Mouse (Mus musculus) neural tube, embryonic 14.5 days (tissue): ENCODE measurements around the gene Gm12790. TPM values are rescaled to one million over a fixed set of nuclear protein-coding genes. Genes with fewer than 3 reads are reported as not detected.
"Not testable (repeated sequence)": the region's sequence is repeated elsewhere in the genome, so short reads cannot be mapped to it uniquely, and the experiment has no call there.

Experiments used
- ATAC-seq: fragments of 200-750 bp; cut with Nextera tagmentation; 2 replicates; pipeline ENCODE4 v1.8.0; 2017; ENCODE audit warnings: low read depth, mild to moderate bottlenecking, moderate TSS enrichment, moderate library complexity
- H3K27ac ChIP-seq: fragments of 300-500 bp; sonication (generic); 2 replicates; pipeline ENCODE4 v1.5.1; 2014; ENCODE audit warnings: low read depth, mild to moderate bottlenecking, control low read depth, low read length, moderate library complexity, mixed read lengths
- H3K27me3 ChIP-seq: fragments of 300-500 bp; sonication (generic); 2 replicates; pipeline ENCODE4 v1.6.1; 2014; ENCODE audit warnings: low read length; ENCODE audit not compliant: control insufficient read depth, insufficient read depth
- H3K36me3 ChIP-seq: fragments of 300-500 bp; sonication (generic); 2 replicates; pipeline ENCODE4 v1.6.1; 2014; ENCODE audit warnings: low read length, mixed read lengths; ENCODE audit not compliant: control insufficient read depth, insufficient read depth
- H3K4me1 ChIP-seq: fragments of 300-500 bp; sonication (generic); 2 replicates; pipeline ENCODE4 v1.6.1; 2014; ENCODE audit warnings: low read length; ENCODE audit not compliant: control insufficient read depth, insufficient read depth
- H3K4me2 ChIP-seq: fragments of 300-500 bp; sonication (generic); 2 replicates; pipeline ENCODE4 v1.6.1; 2014; ENCODE audit warnings: mild to moderate bottlenecking, low read depth, low read length, control low read depth
- H3K4me3 ChIP-seq: fragments of 300-500 bp; sonication (generic); 2 replicates; pipeline ENCODE4 v1.5.1; 2014; ENCODE audit warnings: low read depth, low read length, control low read depth, mixed read lengths
- H3K9ac ChIP-seq: fragments of 300-500 bp; sonication (generic); replicated peaks from 2 replicates; pipeline ENCODE4 v1.6.1; 2014; ENCODE audit warnings: low read depth, mild to moderate bottlenecking, control low read depth, low read length, mixed read lengths
- H3K9me3 ChIP-seq: fragments of 300-500 bp; sonication (generic); 2 replicates; pipeline ENCODE4 v1.6.1; 2016; ENCODE audit warnings: low read length; ENCODE audit not compliant: control insufficient read depth
- WGBS: fragments of 180-500 bp; shearing (Covaris S2); extraction: QIAGEN DNeasy Blood & Tissue Kit; methylation state at CpG from one replicate; pipeline ENCODE4 v1.1.7; 2014; 5-methylcytosine and 5-hydroxymethylcytosine counted together
- polyA plus RNA-seq: library from polyadenylated mRNA; unstranded; fragments of >200 nt; fragmentation: Nextera tagmentation; extraction: Ambion mirVana; gene quantifications from 2 replicates; pipeline ENCODE4 v1.2.1, GENCODE M21; 2014

Gene Gm12790
- not detected in 2 replicates for polyA plus RNA-seq

DNA sequence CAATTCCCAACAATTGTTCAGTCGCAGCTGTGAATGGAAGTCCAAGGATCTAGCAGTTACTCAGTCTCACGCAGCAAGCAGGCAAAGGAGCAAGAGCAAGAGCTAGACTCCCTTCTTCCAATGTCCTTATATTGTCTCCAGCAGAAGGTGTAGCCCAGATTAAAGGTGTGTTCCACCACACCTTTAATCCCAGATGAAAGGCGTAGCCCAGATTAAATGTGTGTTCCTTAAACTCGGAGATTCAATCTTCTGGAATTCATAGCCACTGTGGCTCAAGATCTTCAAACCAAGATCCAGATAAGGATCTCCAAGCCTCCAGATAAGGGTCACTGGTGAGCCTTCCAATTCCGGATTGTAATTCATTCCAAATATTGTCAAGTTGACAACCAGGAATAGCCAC, at the start of gene Gm12790:
TSS of gene Gm12790 (minus strand) at position 101 of the 400 bp plus-strand sequence.
- H3K27ac ChIP-seq, H3K9me3 ChIP-seq, H3K4me1 ChIP-seq, ATAC-seq, H3K36me3 ChIP-seq, H3K4me3 ChIP-seq, H3K4me2 ChIP-seq, H3K27me3 ChIP-seq, H3K9ac ChIP-seq: not testable (repeated sequence)
- no CpG with 5 or more reads among the region's 5 CpGs for WGBS

GRCm38 (mm10) chr4:102026619-102027018, 45.8 kb upstream of the Gm12790 start:
- H3K4me3 ChIP-seq = no peak overlapping the region
- 91% methylated on average over 6 of the region's 6 CpGs for whole genome bisulfite sequencing
- no peaks in the 10 kb centered on the region for H3K9me3 ChIP-seq
- no peak overlapping the region for H3K9ac ChIP-seq
- no peak for ATAC-seq
- H3K4me2 ChIP-seq = no peak overlapping the region
- H3K36me3 ChIP-seq = no peaks in the 10 kb centered on the region
- no peak overlapping the region for H3K27ac ChIP-seq
- H3K27me3 ChIP-seq = no peaks in the 10 kb centered on the region
- no peaks in the 10 kb centered on the region for H3K4me1 ChIP-seq

DNA sequence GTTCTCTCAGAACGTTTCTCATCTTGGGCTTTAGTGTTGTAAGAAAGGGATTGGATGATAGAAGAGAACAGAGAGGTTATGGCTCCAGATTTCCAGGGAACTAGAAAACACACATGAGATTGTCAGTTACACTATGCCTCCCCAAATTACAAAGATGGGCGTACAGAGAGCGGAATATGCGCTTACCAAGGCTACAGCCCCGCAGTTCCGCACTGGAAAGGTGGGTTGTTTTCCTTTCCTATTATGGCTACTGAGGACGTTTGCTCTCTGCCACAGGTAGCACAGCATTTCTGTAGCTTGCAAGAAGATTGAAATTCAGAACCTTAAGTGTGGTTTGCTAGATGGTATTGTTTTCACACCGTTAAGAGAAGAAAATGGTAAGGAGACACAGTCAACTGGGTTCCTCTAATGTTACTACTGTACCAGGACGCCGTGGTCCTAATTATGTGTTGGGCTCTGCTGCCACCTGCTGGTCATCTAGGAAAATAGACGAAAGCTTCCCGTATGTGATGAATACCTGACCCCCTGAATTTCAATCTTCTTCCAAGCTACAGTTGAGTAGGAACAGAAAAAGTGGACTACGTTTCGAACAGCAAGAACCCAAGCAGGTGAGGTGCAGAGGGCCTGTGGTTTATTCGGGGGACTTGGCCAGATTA, 17.5 kb upstream of the Gm12790 start:
- no peak overlapping the region for H3K4me3 ChIP-seq
- H3K27ac ChIP-seq = no peak overlapping the region
- no peaks in the 10 kb centered on the region for H3K9me3 ChIP-seq
- ATAC-seq = peak; percentile 82
- WGBS = 39% methylated on average over 15 of the region's 15 CpGs
- H3K9ac ChIP-seq = no peak overlapping the region
- H3K4me1 ChIP-seq = no peaks in the 10 kb centered on the region
- H3K36me3 ChIP-seq = no peaks in the 10 kb centered on the region
- H3K4me2 ChIP-seq = no peak overlapping the region
- H3K27me3 ChIP-seq = no peaks in the 10 kb centered on the region

DNA sequence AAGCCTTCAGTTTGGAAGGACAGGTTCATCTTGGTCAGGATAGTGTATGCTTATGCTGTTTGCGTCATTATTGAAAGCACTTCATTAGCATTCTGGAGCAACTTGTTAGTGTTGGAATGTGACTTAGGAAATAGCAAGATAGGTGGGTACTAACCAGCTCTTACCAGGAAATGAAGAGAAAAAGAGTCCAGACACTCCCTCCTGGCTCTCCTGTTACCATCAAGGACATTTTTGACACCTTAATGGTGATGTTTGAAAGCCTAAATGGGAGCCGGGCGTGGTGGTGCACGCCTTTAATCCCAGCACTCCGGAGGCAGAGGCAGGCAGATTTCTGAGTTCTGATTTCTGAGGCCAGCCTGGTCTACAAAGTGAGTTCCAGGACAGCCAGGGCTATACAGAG, 16.6 kb upstream of the Gm12790 start:
- Histone ChIP-seq H3K9ac (no peak overlapping the region), H3K4me1 (no peaks in the 10 kb centered on the region), H3K9me3 (no peaks in the 10 kb centered on the region), H3K4me3 (no peak overlapping the region), H3K4me2 (no peak overlapping the region), H3K27ac (no peak overlapping the region), H3K27me3 (no peaks in the 10 kb centered on the region), H3K36me3 (no peaks in the 10 kb centered on the region)
- 91% methylated on average over 5 of the region's 5 CpGs for WGBS
- no peak for ATAC-seq

- ATAC-seq, H3K9ac ChIP-seq, H3K36me3 ChIP-seq, H3K9me3 ChIP-seq, H3K4me2 ChIP-seq, H3K4me3 ChIP-seq, H3K27ac ChIP-seq, H3K4me1 ChIP-seq, H3K27me3 ChIP-seq: not testable (repeated sequence)
- 88% methylated on average over 2 of the region's 2 CpGs for WGBS
Observed at GRCm38 (mm10) chr4:101986326-101986725, 5.5 kb upstream of the Gm12790 start, which contains the start of gene Gm12789. Gene Gm12789 (plus strand): TSS chr4:101986626.

GRCm38 (mm10) chr4:101985678-101986077, 4.8 kb upstream of the Gm12790 start:
- H3K27me3 ChIP-seq = no peaks in the 10 kb centered on the region
- no peak overlapping the region for H3K27ac ChIP-seq
- ATAC-seq = no peak
- H3K36me3 ChIP-seq = no peaks in the 10 kb centered on the region
- no peak overlapping the region for H3K4me3 ChIP-seq
- no peaks in the 10 kb centered on the region for H3K4me1 ChIP-seq
- no peak overlapping the region for H3K4me2 ChIP-seq
- H3K9ac ChIP-seq = no peak overlapping the region
- 65% methylated on average over 5 of the region's 5 CpGs for WGBS
- no peaks in the 10 kb centered on the region for H3K9me3 ChIP-seq

GRCm38 (mm10) chr4:101940107-101940506, 40.7 kb downstream of the Gm12790 start, which contains the start of gene Gm12794:
Gene Gm12794 (plus strand): TSS chr4:101940407.
- WGBS = 88% methylated on average over 1 of the region's 2 CpGs
- H3K4me2 ChIP-seq, H3K27me3 ChIP-seq, H3K36me3 ChIP-seq, H3K27ac ChIP-seq, ATAC-seq, H3K9me3 ChIP-seq, H3K4me1 ChIP-seq, H3K9ac ChIP-seq, H3K4me3 ChIP-seq: not testable (repeated sequence)

Other genes with a start within 250 kb of the Gm12790 start
- not detected in 2 replicates for gene B020004J07Rik, start 137.0 kb downstream of the Gm12790 start, polyA plus RNA-seq
- gene C130073F10Rik, start 87.3 kb downstream of the Gm12790 start, polyA plus RNA-seq = not detected in 2 replicates
- gene Gm12800, start 71.9 kb downstream of the Gm12790 start, polyA plus RNA-seq = not detected in 2 replicates
- gene Gm12794, start 40.6 kb downstream of the Gm12790 start, polyA plus RNA-seq = not detected in 2 replicates
- gene Gm12789, start 5.6 kb upstream of the Gm12790 start, polyA plus RNA-seq = not detected in 2 replicates
- gene Pde4b, start 106.5 kb upstream of the Gm12790 start, polyA plus RNA-seq = 44.3 and 51.2 TPM in 2 replicates